Mouse (Mus musculus): ENCODE measurements around the gene Slc7a7.

The Slc7a7 gene

DNA sequence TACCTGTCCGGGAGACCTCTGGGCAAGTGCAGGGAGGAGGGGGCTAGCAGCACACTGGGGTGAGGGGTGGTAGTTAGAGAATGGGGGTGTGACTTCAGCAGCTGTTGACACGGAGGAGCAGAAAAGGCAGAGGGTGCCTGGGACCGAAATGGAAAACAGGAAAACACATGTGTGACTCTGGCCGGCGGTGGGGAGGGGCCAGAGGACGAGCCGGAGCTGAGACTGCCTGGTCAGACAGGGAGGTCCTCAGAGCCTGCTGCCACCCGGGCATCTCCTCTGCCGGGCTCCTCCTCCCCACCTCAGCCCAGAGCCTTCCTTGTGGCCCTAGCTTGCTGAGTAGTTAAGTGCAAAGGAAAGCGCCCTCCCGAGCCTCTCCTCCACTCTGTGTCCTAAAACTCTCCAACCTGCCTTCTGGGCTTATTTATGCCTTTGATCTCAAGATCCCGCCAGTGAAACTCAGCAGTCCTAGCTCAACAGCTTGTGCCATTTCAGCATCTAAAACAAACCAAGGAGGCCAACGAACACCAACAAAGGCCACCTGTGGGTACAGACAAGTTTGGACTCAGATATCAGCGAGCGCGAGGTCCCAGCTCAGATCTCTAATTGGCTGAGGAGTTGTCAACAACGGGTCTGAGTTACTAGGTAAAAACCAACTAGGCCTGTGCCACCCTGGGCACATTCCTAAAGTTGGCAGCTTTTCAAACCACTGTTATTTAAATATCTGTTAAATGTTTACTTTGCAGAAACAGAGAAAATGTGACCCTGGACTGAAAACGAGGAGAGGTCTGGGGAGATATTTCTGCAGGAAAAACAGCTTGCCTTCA, 3.5 kb downstream of the Slc7a7 start:
- CTCF ChIA-PET: no interaction called here

DNA sequence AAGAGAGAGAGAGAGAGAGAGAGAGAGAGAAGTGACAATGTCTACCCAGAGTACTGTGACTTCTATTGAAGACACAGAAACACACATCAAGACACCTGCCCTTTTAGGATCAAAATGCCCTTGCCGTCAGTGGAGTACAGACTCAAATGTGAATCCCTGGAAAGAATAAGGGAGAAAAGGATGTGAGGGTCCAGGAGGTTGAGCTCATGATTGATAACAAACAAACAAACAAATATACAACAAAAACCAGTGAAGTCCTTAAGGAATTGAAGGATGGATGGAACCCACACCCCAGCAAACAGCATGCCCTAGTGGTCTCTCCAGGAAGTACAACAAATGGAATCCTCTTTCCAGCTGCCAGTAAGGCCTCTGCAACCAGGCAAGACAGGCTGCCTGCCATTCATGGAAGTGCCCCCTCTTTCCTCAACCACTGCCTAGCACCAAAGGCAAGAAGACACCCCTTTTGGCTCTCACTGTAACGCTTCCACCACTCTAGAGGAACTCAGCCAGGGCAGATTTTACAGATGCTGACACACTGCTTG, 4.9 kb downstream of the Slc7a7 start:
- CTCF ChIA-PET: interaction anchor here (0.8 kb wide), 1 partner anchor 135 kb away, joined by 5 read pairs; no protein-coding TSS in a partner anchor

DNA sequence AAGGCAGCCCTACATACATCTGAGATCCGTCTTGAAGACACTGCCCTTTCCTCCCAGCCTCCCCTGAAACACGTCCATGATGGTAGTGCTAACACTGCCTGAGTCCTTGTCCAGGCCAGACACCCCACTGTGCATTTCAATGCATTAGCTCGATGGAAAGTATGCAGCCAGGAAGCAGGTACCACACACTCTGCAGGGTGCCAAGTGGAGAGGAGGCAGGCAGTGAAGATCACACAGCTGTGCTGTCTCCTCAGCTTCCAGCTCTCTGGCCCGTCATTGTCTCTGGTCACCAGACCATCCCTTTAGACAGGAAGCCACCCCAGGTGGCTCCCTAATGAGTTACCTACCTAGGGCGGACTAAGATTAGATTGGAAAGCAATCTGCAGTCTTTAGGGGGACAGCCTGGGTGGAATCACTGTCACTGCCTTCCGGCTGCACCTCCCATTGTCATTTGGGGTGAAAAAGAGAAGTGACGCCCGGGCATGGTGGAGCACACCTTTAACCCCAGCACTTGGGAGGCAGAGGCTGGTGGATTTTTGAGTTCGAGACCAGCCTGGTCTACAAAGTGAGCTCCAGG, 5.5 kb downstream of the Slc7a7 start:
- CTCF ChIA-PET: interaction anchor here (0.6 to 0.8 kb wide), 3 partner anchors 135 to 450 kb away, joined by 3 to 9 read pairs (median 5); no protein-coding TSS in a partner anchor

DNA sequence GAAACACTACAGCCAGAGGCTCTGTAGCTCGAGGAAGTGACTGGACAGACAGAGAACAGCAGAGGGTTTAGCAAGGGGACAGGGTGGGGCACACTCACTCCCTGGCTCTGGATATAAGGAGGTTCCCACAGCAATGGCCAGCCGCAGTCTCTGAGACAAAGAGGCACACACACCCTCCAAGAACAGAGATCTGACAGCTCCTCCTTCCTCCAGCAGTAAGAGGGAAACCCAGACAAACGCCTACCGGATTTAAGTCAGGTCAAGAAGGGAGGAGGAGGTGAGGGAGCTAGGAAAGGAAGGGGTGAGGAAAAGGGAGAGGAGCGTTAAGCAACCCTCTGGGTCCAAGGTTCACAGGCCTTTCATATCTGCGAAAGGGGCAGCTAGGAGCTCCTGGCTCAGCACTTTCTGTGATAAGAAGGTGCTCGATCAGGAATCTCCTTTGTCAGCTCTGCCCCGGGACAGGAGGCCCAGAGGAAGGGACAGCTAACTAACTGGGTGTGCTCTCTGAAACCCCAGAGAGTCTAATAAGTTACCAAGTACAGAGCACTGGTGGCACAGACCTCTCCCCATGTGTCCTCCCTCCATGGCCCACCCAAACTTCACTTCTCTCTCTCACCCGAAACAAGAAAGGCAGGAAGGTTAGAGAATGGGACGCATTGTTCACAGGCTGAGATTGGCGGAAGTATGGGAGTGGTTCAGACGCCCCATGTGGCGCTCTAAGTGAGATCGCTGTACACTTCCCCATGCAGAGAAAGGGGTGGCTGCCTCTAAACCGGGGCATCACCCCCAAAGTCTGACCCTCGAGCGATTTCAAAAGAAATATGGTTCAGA, 7.4 kb downstream of the Slc7a7 start:
- CTCF ChIA-PET: interaction anchor here (0.6 kb wide), 2 partner anchors 9 to 46 kb away, joined by 3 to 8 read pairs; no protein-coding TSS in a partner anchor

DNA sequence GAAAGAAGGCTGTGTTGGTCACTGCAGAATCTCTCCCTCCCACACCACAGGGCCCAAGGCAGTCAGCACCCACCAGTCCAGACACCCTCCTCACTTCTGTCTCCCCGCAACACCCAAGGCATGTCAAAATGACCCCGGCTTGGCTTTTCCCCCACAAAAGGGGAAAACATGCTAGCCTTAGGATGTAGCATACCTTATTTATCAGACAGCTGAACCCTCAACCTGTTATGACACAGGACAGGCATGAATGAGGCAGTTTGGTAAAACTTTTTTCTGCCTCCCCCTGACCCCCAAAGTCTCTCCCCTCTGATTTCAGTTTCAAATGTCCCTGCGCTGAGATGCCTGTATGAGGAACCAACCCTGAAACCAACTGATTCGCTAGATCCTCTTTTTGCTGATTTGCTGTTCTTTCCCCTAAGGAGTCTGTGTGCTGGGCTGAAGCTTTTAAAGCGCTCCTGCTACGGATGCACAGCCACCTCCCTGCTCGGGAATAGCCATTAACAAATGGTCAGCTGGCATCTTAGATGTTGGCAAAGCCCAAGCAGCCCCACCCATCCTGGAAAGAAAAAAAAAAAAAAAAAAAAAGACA, 8.4 kb downstream of the Slc7a7 start:
- CTCF ChIA-PET: no interaction called here

DNA sequence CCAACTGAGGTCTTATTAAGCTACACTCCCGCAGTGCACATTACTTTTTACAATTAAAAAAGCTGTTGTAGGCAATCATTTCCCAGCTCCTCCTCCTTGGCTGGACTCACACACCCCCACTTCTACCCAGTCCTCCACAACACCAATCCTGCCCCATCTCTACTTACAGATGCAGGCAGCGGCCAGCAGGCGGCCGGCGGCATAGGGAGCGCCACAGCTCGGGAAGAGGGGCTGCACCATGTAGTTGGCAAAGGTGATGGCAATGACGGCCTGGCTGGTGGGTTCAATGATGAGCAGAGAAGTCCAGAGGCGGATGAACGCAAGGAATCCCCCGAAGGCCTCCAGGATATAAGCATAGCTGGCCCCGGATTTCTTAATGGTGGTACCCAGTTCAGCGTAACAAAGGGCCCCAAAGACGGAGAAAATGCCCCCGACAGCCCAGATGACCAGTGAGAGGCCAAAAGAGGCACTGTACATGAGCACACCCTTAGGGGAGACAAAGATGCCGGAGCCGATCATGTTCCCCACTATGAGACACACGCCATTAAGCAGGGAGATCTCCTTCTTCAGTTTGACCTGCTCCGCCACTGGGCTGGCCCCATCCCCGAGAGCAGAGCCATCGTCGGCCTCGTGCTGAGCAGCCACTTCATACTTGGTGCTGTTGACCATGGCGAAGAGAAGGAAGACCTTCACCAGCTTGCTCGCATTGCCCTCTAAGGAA, 9.1 kb downstream of the Slc7a7 start:
- CTCF ChIA-PET: no interaction called here

DNA sequence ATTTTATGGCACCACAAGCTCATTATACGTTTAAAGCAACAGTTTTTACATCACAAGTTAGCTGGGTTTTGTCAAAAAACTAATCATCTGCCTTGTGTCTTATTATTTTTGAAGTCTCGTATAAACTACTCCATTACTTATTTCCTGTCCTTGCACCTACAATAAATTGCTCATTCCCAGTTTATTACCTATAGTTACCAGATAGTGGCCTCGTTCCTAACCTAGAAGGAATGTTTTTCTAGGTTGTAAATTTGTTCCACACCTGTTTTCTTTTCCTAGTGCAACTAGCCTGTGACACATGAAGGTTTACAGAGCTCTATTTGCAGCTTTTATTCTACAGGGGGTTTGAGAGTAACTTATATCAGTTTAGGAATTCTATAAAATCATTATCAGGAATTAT, 15.9 kb downstream of the Slc7a7 start:
- CTCF ChIA-PET: interaction anchor here (0.9 kb wide), 1 partner anchor 8 kb away, joined by 8 read pairs; no protein-coding TSS in a partner anchor

DNA sequence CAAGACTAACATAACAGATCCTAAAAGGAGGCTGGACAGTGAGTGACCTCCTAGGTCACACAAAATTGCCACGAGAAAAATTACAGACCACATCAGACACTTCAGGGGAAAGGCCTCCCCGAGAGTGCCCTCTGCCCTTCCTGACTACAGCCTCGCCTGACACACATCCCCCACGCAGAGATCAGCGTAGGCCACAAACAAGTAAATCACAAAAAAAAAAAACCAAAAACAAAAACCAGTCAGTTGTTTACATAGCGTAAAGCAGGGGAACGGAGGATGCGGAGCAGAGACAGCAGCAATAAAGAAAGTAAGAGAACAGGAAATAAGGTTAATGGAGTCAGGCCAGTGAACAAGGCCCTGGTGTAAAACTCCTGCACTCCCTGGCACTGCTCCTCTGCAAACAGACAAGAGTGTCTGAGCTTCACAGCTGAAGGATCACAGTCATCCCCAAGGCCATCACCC, 18.6 kb downstream of the Slc7a7 start:
- CTCF ChIA-PET: interaction anchor here (0.5 kb wide), 1 partner anchor 214 kb away, joined by 13 read pairs; no protein-coding TSS in a partner anchor

DNA sequence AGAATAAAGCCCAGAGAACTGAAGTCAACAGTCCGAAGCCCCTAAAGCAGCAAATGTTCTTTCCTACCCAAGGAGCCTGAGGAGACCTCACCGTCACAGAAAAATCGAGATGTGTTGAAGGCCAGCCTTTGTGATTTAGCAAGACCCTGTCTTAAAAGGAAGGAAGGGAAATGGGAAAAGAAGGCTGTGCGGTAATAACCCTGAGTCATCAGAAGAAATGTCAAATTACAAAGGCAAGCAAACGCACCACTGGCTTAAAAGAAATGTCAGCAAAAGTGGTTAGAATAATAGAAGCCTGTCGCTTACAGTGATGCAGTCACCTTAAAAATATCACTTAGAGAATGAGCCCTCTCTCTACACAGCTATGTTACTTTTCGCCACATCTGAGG, 19.1 kb downstream of the Slc7a7 start:
- CTCF ChIA-PET: interaction anchor here (0.5 kb wide), 1 partner anchor 213 kb away, joined by 13 read pairs; no protein-coding TSS in a partner anchor

DNA sequence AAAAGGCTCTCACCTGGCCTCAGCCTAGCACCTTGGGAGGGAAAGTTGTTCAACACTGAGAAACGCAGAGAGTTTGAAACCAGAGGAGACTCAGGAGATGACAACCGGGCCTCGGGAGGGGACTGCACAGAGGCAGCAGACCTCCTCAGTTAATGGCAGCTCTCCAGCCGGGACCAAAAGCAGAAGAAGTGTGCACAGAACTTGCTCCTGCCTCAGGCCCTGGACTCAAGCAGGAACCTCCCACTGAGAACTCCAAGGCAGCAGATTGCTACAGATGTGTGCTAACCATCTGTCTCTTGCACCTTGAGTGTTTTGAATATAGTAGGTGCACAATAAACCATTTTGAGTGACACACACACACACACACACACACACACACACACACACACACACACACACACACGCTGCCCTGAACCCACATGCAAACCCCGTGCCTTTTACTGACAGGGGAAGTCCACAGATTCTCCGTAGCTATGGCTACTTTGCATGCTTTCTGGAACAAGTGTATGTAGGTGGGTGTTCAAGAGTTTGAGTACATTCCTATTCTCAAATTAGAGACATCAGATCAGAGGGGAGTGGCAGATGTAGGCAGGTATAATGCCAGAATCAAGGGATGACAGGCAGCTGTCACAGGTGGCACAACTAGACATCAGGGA, 19.6 kb downstream of the Slc7a7 start:
- CTCF ChIA-PET: interaction anchor here (0.5 kb wide), 1 partner anchor 213 kb away, joined by 13 read pairs; no protein-coding TSS in a partner anchor

DNA sequence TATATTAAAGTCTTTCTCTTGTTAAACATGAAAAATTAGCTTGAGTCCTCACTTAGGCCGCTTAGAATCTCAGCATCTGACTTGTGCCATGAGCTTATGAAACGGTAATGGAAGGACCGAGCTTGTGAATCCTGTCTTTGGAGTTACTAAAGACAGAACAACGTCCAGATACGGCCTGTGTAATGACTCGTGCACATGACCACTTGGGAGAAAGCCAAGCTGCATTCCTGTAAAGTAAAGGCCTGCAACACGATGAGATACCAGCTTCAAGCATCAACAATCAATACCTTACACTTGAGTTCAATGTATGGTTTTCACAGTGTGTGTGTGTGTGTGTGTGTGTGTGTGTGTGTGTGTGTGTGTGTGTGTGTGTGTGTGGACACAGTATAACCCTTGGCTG, 20.9 kb downstream of the Slc7a7 start:
- CTCF ChIA-PET: interaction anchor here (0.7 kb wide), 1 partner anchor 179 kb away, joined by 6 read pairs; no protein-coding TSS in a partner anchor

DNA sequence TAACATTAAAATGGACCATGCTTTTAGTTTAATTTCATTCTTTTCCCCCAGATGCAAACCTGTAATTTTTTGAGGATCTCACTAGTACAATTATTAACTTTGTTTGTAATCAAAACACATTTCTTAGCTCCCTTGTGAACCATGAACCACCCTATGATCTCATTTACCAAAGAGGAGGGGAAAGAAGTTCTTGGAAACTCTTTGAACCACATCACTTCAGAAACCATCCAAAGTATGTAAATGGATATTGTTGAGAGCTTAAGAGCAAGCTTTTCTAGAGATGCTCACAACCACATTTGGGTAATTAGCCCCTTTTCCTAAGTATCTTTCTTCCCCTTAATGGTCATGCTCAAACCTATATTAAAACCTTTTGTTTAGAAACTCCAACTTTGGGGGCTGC, 23.3 kb downstream of the Slc7a7 start:
- CTCF ChIA-PET: no interaction called here

DNA sequence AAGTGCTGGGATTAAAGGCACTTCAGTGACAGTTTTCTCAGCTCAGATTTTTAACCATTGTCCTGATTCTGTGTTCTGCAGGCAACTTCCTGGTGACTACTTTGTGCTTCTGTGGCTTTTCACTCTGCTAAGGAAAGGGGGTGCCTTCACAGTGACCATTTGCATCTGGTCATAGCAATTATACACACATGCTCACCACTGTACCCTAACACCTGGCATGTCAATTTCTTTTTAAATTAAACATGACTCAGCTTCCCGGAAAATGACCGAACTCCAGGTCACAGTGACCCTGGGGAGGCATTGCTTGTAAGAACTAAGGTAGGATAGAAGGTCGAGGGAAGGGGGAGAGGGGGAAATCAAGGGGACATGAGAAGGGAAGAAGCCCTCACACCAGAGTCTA, 23.8 kb downstream of the Slc7a7 start:
- CTCF ChIA-PET: no interaction called here

DNA sequence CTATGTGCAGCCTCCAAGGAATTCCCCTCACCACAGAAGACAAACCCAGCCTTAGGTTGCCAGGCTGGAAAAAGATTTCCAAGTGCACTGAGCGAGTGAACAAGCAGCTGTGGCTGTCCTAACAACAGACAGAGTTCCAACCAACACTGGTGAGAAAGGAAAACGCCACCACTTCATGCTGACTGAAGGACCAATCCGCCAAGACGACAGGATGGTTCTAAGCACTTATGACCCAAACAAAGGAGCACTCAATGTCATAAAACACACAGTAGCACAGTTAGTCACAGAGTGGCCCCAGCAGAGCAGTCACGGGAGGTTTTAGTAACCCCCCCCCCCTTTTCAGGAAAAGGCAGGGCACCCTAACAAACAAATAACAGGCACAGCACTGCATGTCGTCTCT, 26.7 kb downstream of the Slc7a7 start:
- CTCF ChIA-PET: interaction anchor here (0.7 kb wide), 1 partner anchor 13 kb away, joined by 6 read pairs; no protein-coding TSS in a partner anchor

DNA sequence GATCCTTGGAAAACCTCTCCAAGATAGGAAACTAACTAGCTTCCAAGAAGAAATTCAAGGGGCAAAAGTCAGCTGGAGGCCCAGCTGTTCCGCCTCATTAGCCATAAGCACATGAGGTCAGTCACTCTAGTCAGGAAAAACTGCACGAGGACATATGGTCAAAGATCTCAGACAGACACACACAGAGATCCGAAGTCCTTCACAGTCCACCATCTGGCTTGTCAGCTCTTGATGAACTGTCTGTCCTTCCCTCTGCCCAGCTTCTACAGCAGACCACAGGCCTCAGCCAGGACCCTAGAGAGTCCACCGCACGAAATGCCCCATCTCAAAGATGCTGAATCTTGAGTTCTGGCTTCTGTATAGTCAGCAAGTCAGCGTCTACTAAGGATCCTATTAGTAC, 30.0 kb downstream of the Slc7a7 start:
- CTCF ChIA-PET: interaction anchor here (0.6 kb wide), 1 partner anchor 153 kb away, joined by 4 read pairs; no protein-coding TSS in a partner anchor

DNA sequence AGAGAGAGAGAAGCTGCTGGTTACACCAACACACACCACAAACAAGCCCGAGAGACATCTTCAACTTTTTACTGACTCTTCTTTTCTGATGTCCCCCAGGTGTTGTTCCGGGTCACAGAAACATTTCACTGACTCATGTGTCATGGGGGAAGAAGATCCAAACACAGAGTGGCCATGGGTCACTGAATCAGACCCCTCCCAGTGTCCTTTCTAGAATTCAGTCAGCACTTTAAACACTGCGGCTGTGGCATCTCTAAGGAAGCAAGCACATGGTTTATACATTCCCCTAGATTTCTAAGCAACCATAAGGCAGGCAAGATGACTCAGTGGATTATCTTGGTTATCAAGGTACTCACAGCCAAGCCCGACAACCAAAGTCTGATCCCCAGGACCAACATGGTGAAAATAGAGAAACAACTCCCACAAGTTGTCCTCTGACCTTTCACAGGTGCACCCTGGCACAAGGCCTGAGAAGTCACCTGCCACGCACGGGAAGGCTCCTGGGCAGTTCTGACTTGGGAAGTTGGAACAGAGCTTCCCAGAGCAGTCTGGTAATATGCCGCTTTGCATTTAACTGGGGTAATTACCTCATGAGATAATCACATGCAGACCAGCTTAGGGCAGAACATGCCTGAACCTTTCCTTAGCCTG, 31.5 kb downstream of the Slc7a7 start:
- CTCF ChIA-PET: no interaction called here

DNA sequence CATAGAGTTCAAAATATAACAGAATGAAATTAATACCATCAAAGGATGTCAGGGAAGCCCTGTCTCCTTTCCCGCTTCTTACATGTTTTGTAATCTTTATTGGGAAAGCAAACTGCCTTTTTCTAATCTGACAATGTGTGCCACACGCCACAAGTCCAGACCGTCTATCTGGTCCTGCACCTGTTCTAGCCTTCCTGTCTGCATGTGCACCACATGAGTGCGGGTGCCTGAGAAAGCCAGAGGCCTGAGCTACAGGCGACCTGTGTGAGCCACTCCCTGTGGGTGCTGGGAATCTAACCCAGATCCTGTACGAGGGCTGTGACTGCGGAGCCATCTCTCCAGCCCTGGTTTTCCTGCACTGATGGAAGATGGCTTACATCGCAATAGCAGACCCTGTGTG, 33.2 kb downstream of the Slc7a7 start:
- CTCF ChIA-PET: no interaction called here

DNA sequence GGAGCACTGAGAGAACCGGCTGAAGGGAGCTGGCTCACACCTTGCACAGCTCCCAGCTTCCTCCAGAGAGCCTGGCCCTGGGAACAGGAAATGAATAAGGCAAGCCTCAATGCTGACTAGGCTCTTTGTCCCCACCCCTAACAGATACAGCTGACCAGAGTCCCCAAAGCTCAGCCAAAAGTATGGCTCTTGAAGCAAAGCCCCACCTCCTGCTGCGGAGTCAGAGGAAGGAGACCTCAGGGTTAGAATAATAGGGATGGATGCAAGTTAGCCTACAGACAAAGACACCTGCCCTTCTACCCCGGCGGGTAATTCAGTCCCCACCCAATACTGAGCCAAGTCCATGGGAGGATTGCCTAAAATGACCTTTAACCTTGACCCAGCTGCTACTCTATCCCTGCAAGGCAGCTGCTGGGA, 34.2 kb downstream of the Slc7a7 start:
- CTCF ChIA-PET: no interaction called here

DNA sequence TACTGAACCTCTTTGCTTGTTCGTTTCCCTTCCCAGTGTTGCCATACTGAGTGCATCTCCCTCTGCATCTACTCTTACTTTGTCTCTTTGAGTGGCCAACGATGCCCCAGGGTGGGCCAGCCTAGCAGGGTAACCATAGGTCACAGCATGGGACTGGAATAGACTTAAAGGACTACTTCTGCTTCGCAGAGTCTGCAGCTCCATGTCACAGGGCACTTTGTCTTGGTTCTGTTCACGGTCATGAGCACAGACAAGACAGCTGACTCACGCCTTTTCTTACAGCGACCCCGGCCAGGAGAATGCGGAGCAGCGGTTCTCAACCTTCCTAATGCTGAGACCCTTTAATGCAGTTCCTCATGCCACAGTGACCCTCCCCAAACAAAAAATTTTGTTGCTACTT, 34.9 kb downstream of the Slc7a7 start:
- CTCF ChIA-PET: no interaction called here

Data from spleen, embryonic (tissue).